Mouse (Mus musculus) liver, embryonic 14.5 days (tissue): Measurements from ENCODE around the gene Sord. TPM values are rescaled to one million over a fixed set of nuclear protein-coding genes. Genes with fewer than 3 reads are reported as not detected.

Experiments
- ATAC-seq: fragments of 200-750 bp; cut with Nextera tagmentation; 2 replicates; pipeline ENCODE4 v1.8.0; 2017; ENCODE audit warnings: moderate number of reproducible peaks, mild to moderate bottlenecking, moderate library complexity; ENCODE audit not compliant: insufficient read depth
- DNase-seq, 3 experiments: peaks; one replicate each; pipeline ENCODE4 v3.0.0-alpha.2; 2012 to 2013; ENCODE audit warnings: low read depth in 3 of 3, low spot score in 3 of 3
- H3K27ac ChIP-seq: fragments of 300-500 bp; sonication (generic); 2 replicates; pipeline ENCODE4 v1.5.1; 2014; ENCODE audit warnings: moderate library complexity, mild to moderate bottlenecking, control low read depth, inconsistent platforms
- H3K27me3 ChIP-seq: fragments of 300-500 bp; sonication (generic); 2 replicates; pipeline ENCODE4 v1.6.1; 2014; ENCODE audit warnings: mild to moderate bottlenecking, low read length, moderate library complexity; ENCODE audit not compliant: control insufficient read depth, insufficient read depth
- H3K36me3 ChIP-seq: fragments of 300-500 bp; sonication (generic); replicated peaks from 2 replicates; pipeline ENCODE4 v1.6.1; 2014; ENCODE audit warnings: low read depth; ENCODE audit not compliant: control insufficient read depth, insufficient read depth
- H3K4me1 ChIP-seq, 2 experiments: fragments of 200-500 bp in 1 of 2; fragments of 300-500 bp in 1 of 2; sonication (generic) in 1 of 2; replicated peaks; 2 replicates each; pipeline ENCODE4 v1.6.1; 2012 to 2014; ENCODE audit warnings: antibody characterized with exemption in 1 of 2, inconsistent platforms in 1 of 2, low read length in 1 of 2; ENCODE audit not compliant: control insufficient read depth in 2 of 2, insufficient read depth in 2 of 2
- H3K4me2 ChIP-seq: fragments of 300-500 bp; sonication (generic); 2 replicates; pipeline ENCODE4 v1.6.1; 2014; ENCODE audit warnings: low read depth, mild to moderate bottlenecking, control low read depth, moderate library complexity
- H3K4me3 ChIP-seq, 2 experiments: fragments of 200-500 bp in 1 of 2; fragments of 300-500 bp in 1 of 2; sonication (generic) in 1 of 2; 2 replicates each; pipeline ENCODE4 v1.5.1; 2012 to 2014; ENCODE audit warnings: low read depth in 2 of 2, low read length in 2 of 2, mild to moderate bottlenecking in 2 of 2, control low read depth in 1 of 2, inconsistent platforms in 1 of 2, moderate library complexity in 1 of 2; ENCODE audit not compliant: insufficient read depth in 1 of 2
- H3K9ac ChIP-seq: fragments of 300-500 bp; sonication (generic); replicated peaks from 2 replicates; pipeline ENCODE4 v1.6.1; 2014; ENCODE audit warnings: mild to moderate bottlenecking, control low read depth, moderate library complexity
- H3K9me3 ChIP-seq: fragments of 300-500 bp; sonication (generic); 2 replicates; pipeline ENCODE4 v1.6.1; 2016; ENCODE audit warnings: low read length, mixed read lengths; ENCODE audit not compliant: control insufficient read depth
- CTCF ChIP-seq: IDR thresholded peaks from 2 replicates; pipeline ENCODE4 v1.5.1; 2016; ENCODE audit warnings: antibody characterized with exemption, low read depth, control low read depth
- EP300 ChIP-seq: IDR thresholded peaks from 2 replicates; pipeline ENCODE4 v1.6.1; 2016; ENCODE audit warnings: antibody characterized with exemption, low read depth
- WGBS: fragments of 180-500 bp; shearing (Covaris S2); extraction: QIAGEN DNeasy Blood & Tissue Kit; methylation state at CpG from one replicate; pipeline ENCODE4 v1.1.7; 2014; ENCODE audit not compliant: insufficient replicate concordance; 5-methylcytosine and 5-hydroxymethylcytosine counted together
- polyA plus RNA-seq, 2 experiments: library from polyadenylated mRNA; depleted of rRNA in 1 of 2; stranded (reverse) in 1 of 2; unstranded in 1 of 2; fragments of >200 nt; fragmentation: Nextera tagmentation in 1 of 2; extraction: Ambion mirVana in 1 of 2; gene quantifications; 2 replicates each; pipeline versions ENCODE4 v1.2.1 to v1.2.3; 2012 to 2014

Gene Sord
- polyA plus RNA-seq, 2 experiments: 68.4 to 146 TPM

DNA sequence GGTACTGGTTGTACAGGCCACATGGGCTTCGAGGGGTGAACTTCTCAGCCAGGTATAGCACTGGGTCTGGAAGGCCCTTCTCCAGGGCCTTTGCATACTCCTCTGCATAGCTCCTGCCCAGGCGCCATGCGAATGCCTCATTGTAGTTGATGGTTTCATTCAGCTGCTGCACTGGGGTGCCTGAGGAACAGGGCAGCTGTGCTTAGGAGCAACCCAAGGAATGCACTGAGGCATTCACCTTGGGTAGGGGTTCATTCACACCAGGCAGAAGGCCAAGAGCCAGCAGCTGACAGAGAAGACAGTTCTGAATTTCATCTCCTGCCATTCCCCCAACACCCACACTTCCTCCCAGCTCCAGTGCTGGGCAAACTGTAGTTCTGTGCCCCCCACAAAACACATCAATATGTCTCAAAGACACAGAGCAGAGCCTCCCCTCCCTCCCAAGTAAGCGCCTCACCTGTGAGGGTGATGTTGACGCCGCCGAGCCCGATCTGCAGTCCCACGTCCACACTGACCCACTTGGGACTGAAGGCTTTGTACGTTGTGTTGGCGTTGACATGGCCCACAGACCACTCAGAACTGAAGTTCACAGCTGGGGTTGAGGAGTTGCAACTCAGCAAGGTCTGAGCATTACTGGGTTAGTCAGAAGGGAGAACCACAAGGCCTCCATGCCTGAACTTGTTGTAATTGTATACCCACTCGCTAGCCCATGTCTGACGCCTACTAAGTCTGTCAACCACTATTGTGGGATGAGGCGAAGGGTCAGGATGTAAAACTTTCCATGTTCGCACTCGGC is 70.7 kb downstream of the Sord start:
- TF ChIP-seq CTCF (no peak), EP300 (no peak)
- no peak overlapping the region for H3K4me2 ChIP-seq

DNA sequence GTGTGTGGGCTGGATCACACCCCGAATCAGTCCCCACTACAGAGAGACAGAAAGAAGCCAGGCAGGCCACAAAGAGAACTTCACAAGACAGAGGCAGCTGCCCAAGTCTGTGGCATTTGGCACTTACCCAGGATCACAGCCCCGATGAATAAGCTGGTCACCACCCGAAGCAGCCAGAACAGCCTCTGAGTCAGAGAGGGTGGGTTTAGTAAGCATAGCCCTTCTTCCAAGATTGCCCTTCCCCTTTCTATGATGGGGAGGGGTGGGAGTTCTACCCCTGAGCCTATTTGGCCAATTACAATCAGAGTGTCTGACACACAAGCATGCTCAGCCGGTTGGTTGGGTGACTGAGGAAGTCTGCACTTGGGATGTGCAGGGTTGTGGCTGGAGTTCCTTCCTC is 71.6 kb downstream of the Sord start:
- Histone ChIP-seq H3K4me2 (no peak overlapping the region), H3K4me1 (no peaks in the 10 kb centered on the region), H3K4me3 (no peak overlapping the region), H3K27me3 (peaks cover 28% of the 10 kb centered on the region), H3K9me3 (no peaks in the 10 kb centered on the region), H3K27ac (no peak overlapping the region), H3K36me3 (no peaks in the 10 kb centered on the region), H3K9ac (no peak overlapping the region)
- no peak for ATAC-seq
- WGBS: 32% methylated on average over 4 of the region's 4 CpGs
- TF ChIP-seq CTCF (no peak), EP300 (no peak)
- no peak for DNase-seq

More for the DNA sequence above, 70.7 kb downstream of the Sord start:
- DNase-seq (no peak), ATAC-seq (no peak)
- H3K36me3 ChIP-seq: no peaks in the 10 kb centered on the region
- no peak overlapping the region for H3K4me3 ChIP-seq
- WGBS: 67% methylated on average over 16 of the region's 16 CpGs
- no peaks in the 10 kb centered on the region for H3K4me1 ChIP-seq
- H3K9ac ChIP-seq: no peak overlapping the region
- H3K9me3 ChIP-seq: no peaks in the 10 kb centered on the region
- no peak overlapping the region for H3K27ac ChIP-seq
- H3K27me3 ChIP-seq: peaks cover 36% of the 10 kb centered on the region

DNA sequence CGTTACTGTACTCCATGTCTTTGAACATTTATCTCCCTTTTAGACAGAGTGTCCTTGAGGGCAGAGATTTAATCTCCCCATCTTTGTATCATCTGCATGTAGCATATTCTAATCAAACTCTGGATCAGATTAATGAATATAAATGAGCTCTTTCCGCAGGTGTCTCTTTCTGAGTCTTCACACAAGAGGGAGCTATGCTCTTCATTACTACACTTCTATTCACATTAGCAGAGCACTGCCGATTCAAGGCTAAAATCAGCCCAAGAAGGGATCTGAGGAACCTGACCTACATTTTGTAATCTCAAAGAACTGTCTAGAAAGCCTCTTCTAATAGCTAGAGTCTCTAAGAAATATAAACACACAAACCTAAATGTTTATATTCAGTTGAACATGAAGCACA is 75.1 kb downstream of the Sord start:
- no peak for ATAC-seq
- H3K27ac ChIP-seq: no peak overlapping the region
- no peaks in the 10 kb centered on the region for H3K9me3 ChIP-seq
- TF ChIP-seq CTCF (no peak), EP300 (no peak)
- no peaks in the 10 kb centered on the region for H3K4me1 ChIP-seq
- no peaks in the 10 kb centered on the region for H3K36me3 ChIP-seq
- no peak overlapping the region for H3K4me2 ChIP-seq
- DNase-seq: no peak
- WGBS: 40% methylated on average over 3 of the region's 3 CpGs
- no peak overlapping the region for H3K4me3 ChIP-seq
- H3K27me3 ChIP-seq: peaks cover 38% of the 10 kb centered on the region
- no peak overlapping the region for H3K9ac ChIP-seq

DNA sequence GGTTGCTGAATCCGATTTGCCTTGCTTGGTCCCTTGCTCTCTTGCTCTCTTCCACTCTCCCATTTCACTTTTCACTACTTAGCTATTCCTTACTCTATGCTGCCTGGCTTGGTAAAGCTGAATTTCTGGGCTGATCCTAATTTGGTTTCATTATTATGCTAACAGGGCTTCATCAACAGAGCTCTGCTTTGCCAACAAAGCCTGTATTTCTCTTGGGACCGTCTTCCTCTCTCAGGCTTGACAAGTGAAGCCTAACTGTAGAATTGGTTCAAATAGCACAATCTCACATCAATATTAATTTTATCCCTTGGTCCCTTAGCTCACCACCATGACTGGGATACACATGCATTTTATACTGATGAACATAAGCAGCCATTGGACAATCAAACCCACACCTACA is 77.0 kb downstream of the Sord start:
- no peak for TF ChIP-seq CTCF
- no peak for TF ChIP-seq EP300
- no peak overlapping the region for H3K4me2 ChIP-seq
- H3K9ac ChIP-seq: no peak overlapping the region
- H3K36me3 ChIP-seq: no peaks in the 10 kb centered on the region
- DNase-seq (no peak), ATAC-seq (no peak)
- H3K9me3 ChIP-seq: no peaks in the 10 kb centered on the region
- H3K27ac ChIP-seq: no peak overlapping the region
- 39% methylated on average over 2 of the region's 2 CpGs for WGBS
- no peaks in the 10 kb centered on the region for H3K4me1 ChIP-seq
- peaks cover 35% of the 10 kb centered on the region for H3K27me3 ChIP-seq
- H3K4me3 ChIP-seq: no peak overlapping the region

DNA sequence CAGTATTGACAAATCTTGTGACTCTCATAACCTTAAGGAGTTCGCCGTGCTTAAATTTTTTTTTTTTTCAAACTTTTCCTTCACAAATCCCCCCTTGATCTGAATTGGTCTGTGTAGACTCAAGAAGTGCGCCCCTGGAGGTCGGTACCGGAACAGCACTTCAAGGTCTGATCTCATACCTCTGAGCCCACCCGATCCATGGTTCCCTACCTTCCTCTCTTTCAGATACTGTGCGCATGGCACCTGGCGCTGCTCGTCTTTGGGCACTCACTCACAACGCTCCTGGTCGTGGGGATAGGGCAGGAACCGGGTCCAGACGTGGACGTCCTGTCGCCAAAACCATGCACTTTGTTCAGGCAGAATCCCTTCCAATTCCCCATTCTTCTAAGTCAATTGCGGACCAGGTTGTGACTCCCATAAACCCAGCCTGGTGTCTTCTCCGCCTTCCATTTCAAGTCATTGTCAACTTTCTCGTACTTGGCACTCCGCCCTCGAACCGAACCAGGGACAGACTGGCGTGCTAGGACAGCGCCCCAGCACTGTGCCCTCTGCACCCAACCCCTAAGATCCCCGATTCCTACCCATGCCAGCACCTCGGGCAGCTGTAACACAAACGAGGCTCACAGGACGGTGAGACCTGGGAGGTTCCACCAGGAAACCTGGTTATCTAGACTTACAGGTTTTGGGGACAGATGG is 78.3 kb downstream of the Sord start:
- H3K9me3 ChIP-seq: no peaks in the 10 kb centered on the region
- no peaks in the 10 kb centered on the region for H3K36me3 ChIP-seq
- ATAC-seq (no peak), DNase-seq (peak; percentile 19 to 33 (median 22))
- peaks cover 35% of the 10 kb centered on the region for H3K27me3 ChIP-seq
- no peak overlapping the region for H3K9ac ChIP-seq
- H3K4me3 ChIP-seq: no peak overlapping the region
- WGBS: 3% methylated on average over 27 of the region's 27 CpGs
- H3K27ac ChIP-seq: no peak overlapping the region
- TF ChIP-seq CTCF (peak; percentile 81), EP300 (no peak)
- H3K4me2 ChIP-seq: 0 out of 2 replicates have a peak overlapping the region, but pooled peaks have one; percentile 8
- H3K4me1 ChIP-seq: no peaks in the 10 kb centered on the region
